Mouse (Mus musculus) stomach, embryonic 14.5 days (tissue): ENCODE data around the gene Mapk13. TPM values are rescaled to one million over a fixed set of nuclear protein-coding genes. Genes with fewer than 3 reads are reported as not detected.

Source experiments
- ATAC-seq: fragments of 200-750 bp; cut with Nextera tagmentation; 2 replicates; pipeline ENCODE4 v1.8.0; 2017; ENCODE audit warnings: low read depth, moderate TSS enrichment; ENCODE audit not compliant: insufficient number of reproducible peaks, insufficient read depth, low FRiP score
- H3K27ac ChIP-seq: fragments of 300-500 bp; sonication (generic); 2 replicates; pipeline ENCODE4 v1.5.1; 2014; ENCODE audit warnings: mild to moderate bottlenecking, low read length, moderate library complexity, mixed read lengths
- H3K27me3 ChIP-seq: fragments of 300-500 bp; sonication (generic); 2 replicates; pipeline ENCODE4 v1.6.1; 2014; ENCODE audit warnings: low read length, control low read depth, mixed read lengths; ENCODE audit not compliant: control insufficient read depth, insufficient read depth
- H3K36me3 ChIP-seq: fragments of 300-500 bp; sonication (generic); 2 replicates; pipeline ENCODE4 v1.6.1; 2014; ENCODE audit warnings: mild to moderate bottlenecking, control low read depth, low read length, moderate library complexity, mixed read lengths; ENCODE audit not compliant: control insufficient read depth, insufficient read depth
- H3K4me1 ChIP-seq: fragments of 300-500 bp; sonication (generic); 2 replicates; pipeline ENCODE4 v1.6.1; 2014; ENCODE audit warnings: low read length, control low read depth, mixed read lengths; ENCODE audit not compliant: control insufficient read depth, insufficient read depth
- H3K4me2 ChIP-seq: fragments of 300-500 bp; sonication (generic); replicated peaks from 2 replicates; pipeline ENCODE4 v1.6.1; 2014; ENCODE audit warnings: low read depth, low read length, control low read depth
- H3K4me3 ChIP-seq: fragments of 300-500 bp; sonication (generic); 2 replicates; pipeline ENCODE4 v1.5.1; 2014; ENCODE audit warnings: low read depth, low read length, control low read depth
- H3K9ac ChIP-seq: fragments of 300-500 bp; sonication (generic); replicated peaks from 2 replicates; pipeline ENCODE4 v1.6.1; 2014; ENCODE audit warnings: low read depth, mild to moderate bottlenecking, control low read depth, low read length, moderate library complexity, mixed read lengths
- H3K9me3 ChIP-seq: fragments of 300-500 bp; sonication (generic); 2 replicates; pipeline ENCODE4 v1.6.1; 2016; ENCODE audit warnings: low read depth, low read length, control low read depth; ENCODE audit not compliant: control insufficient read depth
- WGBS: fragments of 180-500 bp; shearing (Covaris S2); extraction: QIAGEN DNeasy Blood & Tissue Kit; methylation state at CpG from one replicate; pipeline ENCODE4 v1.1.7; 2014; 5-methylcytosine and 5-hydroxymethylcytosine counted together
- polyA plus RNA-seq: library from polyadenylated mRNA; unstranded; fragments of >200 nt; fragmentation: Nextera tagmentation; extraction: Ambion mirVana; gene quantifications from 2 replicates; pipeline ENCODE4 v1.2.1, GENCODE M21; 2014

Gene Mapk13
- polyA plus RNA-seq, 1 experiment from 2014 or later: 78.3 TPM

GRCm38 (mm10) chr17:28780836-28781235 lies 11.7 kb downstream of the Mapk13 start:
- Histone ChIP-seq H3K4me2 (no peak overlapping the region), H3K27ac (no peak overlapping the region; the same call in 1 of the 2 replicates), H3K9me3 (no peaks in the 10 kb centered on the region), H3K27me3 (no peaks in the 10 kb centered on the region), H3K9ac (no peak overlapping the region), H3K4me1 (0 out of 2 replicates have a peak, but pooled peaks cover 7% of the 10 kb centered on the region), H3K36me3 (no peaks in the 10 kb centered on the region), H3K4me3 (no peak overlapping the region)
- no peak for ATAC-seq
- WGBS: 67% methylated on average over 3 of the region's 3 CpGs

- H3K27ac ChIP-seq: peak overlapping the region; percentile 30; the same call in 1 of the 2 replicates
These were observed 12.4 kb downstream of the Mapk13 start for GRCm38 (mm10) chr17:28781290-28782045.

DNA sequence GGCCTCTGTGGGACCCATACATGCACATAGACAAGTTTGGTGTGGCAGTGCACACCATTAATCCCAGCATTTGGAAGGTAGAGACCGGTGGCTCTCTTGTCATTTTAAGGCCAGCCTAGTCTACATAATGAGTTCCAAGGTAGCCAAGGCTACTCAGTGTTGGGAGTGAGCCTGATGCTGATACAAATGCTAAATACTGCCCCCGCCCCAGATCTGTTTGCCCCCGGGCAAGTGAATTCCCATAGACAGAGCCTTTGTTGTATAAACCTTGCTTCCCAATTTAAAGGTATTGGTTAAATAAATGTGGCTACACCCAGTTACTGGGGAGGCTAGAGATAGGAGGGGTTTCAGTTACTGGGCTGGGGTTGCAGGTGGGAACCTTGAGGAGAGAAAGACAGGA lies 15.9 kb downstream of the Mapk13 start:
- 0 out of 2 replicates have a peak, but pooled peaks cover 7% of the 10 kb centered on the region for H3K4me1 ChIP-seq
- H3K36me3 ChIP-seq: no peaks in the 10 kb centered on the region
- no peak overlapping the region for H3K4me2 ChIP-seq
- WGBS: 84% methylated on average over 3 of the region's 3 CpGs
- no peaks in the 10 kb centered on the region for H3K9me3 ChIP-seq
- no peak for ATAC-seq
- H3K4me3 ChIP-seq: no peak overlapping the region
- no peak overlapping the region for H3K9ac ChIP-seq
- no peaks in the 10 kb centered on the region for H3K27me3 ChIP-seq
- H3K27ac ChIP-seq: no peak overlapping the region

More at GRCm38 (mm10) chr17:28781290-28782045, 12.4 kb downstream of the Mapk13 start:
- H3K36me3 ChIP-seq: no peaks in the 10 kb centered on the region
- H3K9ac ChIP-seq: no peak overlapping the region
- ATAC-seq: no peak
- H3K4me1 ChIP-seq: 0 out of 2 replicates have a peak, but pooled peaks cover 7% of the 10 kb centered on the region
- H3K27me3 ChIP-seq: no peaks in the 10 kb centered on the region
- no peaks in the 10 kb centered on the region for H3K9me3 ChIP-seq
- H3K4me3 ChIP-seq: no peak overlapping the region
- 38% methylated on average over 9 of the region's 9 CpGs for WGBS
- H3K4me2 ChIP-seq: no peak overlapping the region

DNA sequence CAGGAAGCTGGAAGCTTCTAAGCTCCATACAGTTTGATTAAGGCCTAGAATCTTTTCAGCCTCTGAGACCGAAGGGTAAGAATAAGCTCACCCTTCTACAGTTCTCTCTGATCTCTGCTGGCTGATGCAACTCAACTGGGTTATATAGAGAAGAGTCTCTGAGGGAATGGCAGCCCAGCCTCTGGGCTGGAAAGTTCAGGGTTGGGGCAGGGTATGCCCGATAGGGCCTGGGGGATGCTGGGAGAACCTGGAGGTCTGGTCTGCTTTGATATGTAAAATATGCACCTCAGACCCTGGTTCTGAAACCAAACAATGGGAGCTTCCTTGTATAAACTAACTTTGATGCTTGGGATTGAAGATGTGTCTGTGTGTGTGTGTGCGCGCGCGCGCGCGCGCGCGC lies 18.4 kb downstream of the Mapk13 start:
- Histone ChIP-seq H3K4me3 (no peak overlapping the region), H3K36me3 (no peaks in the 10 kb centered on the region), H3K9ac (no peak overlapping the region), H3K4me1 (no peaks in the 10 kb centered on the region), H3K27ac (no peak overlapping the region), H3K9me3 (no peaks in the 10 kb centered on the region), H3K27me3 (no peaks in the 10 kb centered on the region), H3K4me2 (no peak overlapping the region)
- 93% methylated on average over 12 of the region's 12 CpGs for WGBS
- ATAC-seq: no peak

- Histone ChIP-seq H3K36me3 (no peaks in the 10 kb centered on the region), H3K9me3 (no peaks in the 10 kb centered on the region; the same call in 1 of the 2 replicates), H3K4me1 (peaks cover 13% of the 10 kb centered on the region; the same call in 1 of the 2 replicates), H3K9ac (no peak overlapping the region), H3K4me2 (no peak overlapping the region), H3K27ac (no peak overlapping the region), H3K27me3 (no peaks in the 10 kb centered on the region), H3K4me3 (no peak overlapping the region)
- WGBS: 91% methylated on average over 4 of the region's 4 CpGs
- no peak for ATAC-seq
These were observed 27.9 kb downstream of the Mapk13 start for GRCm38 (mm10) chr17:28797031-28797430.

GRCm38 (mm10) chr17:28799291-28800160 lies 30.4 kb downstream of the Mapk13 start:
- H3K36me3 ChIP-seq: no peaks in the 10 kb centered on the region
- no peak overlapping the region for H3K27ac ChIP-seq
- H3K4me3 ChIP-seq: peak overlapping the region; percentile 55; the same call in 1 of the 2 replicates
- no peaks in the 10 kb centered on the region for H3K27me3 ChIP-seq
- ATAC-seq: no peak
- peak overlapping the region; percentile 96 for H3K4me2 ChIP-seq
- H3K4me1 ChIP-seq: peaks cover 22% of the 10 kb centered on the region
- 0 out of 2 replicates have a peak overlapping the region, but pooled peaks have one; percentile 100 for H3K9ac ChIP-seq
- no peaks in the 10 kb centered on the region; the same call in 1 of the 2 replicates for H3K9me3 ChIP-seq
- WGBS: 8% methylated on average over 14 of the region's 14 CpGs

GRCm38 (mm10) chr17:28800281-28800670 lies 31.2 kb downstream of the Mapk13 start:
- Histone ChIP-seq H3K4me3 (peak overlapping the region; percentile 55), H3K4me2 (peak overlapping the region; percentile 96), H3K9ac (peak overlapping the region; percentile 100), H3K36me3 (no peaks in the 10 kb centered on the region), H3K4me1 (peaks cover 22% of the 10 kb centered on the region), H3K27me3 (no peaks in the 10 kb centered on the region), H3K27ac (peak overlapping the region; percentile 96), H3K9me3 (no peaks in the 10 kb centered on the region; the same call in 1 of the 2 replicates)
- WGBS: under 1% methylated on average over 15 of the region's 15 CpGs
- no peak; the same call in 1 of the 2 replicates for ATAC-seq

GRCm38 (mm10) chr17:28800671-28801412 lies 31.7 kb downstream of the Mapk13 start, which contains the start of gene Brpf3:
TSS of gene Brpf3 (plus strand) at chr17:28801090.
- Histone ChIP-seq H3K4me2 (peak within 1 kb of the TSS; percentile 96), H3K9ac (peak within 1 kb of the TSS; percentile 100), H3K27me3 (no peaks in the 10 kb centered on the region), H3K4me3 (peak within 1 kb of the TSS; percentile 55), H3K9me3 (no peaks in the 10 kb centered on the region), H3K27ac (peak within 1 kb of the TSS; percentile 96), H3K36me3 (peaks cover 3% of the 10 kb centered on the region), H3K4me1 (peaks cover 22% of the 10 kb centered on the region)
- ATAC-seq: peak; percentile 77
- 2% methylated on average over 58 of the region's 99 CpGs for WGBS
